Mouse (Mus musculus) kidney, postnatal 36 days (tissue): Measurements from ENCODE around the gene Eml1.

Source experiments
- DNase-seq, 2 experiments: peaks; one replicate each; pipeline ENCODE4 v3.0.0; 2021 to 2022; ENCODE audit warnings: mixed read lengths in 2 of 2

Gene Eml1

GRCm38 (mm10) chr12:108422858-108423631, 52.3 kb downstream of the Eml1 start:
- DNase-seq, result peak; percentile 89 to 95

GRCm38 (mm10) chr12:108430964-108431363, 60.2 kb downstream of the Eml1 start:
- no peak for DNase-seq

- no peak for DNase-seq
Observed at GRCm38 (mm10) chr12:108431714-108432113, 61.0 kb downstream of the Eml1 start.

GRCm38 (mm10) chr12:108432578-108432977, 61.8 kb downstream of the Eml1 start:
- DNase-seq, result no peak

GRCm38 (mm10) chr12:108433030-108433429, 62.3 kb downstream of the Eml1 start:
- DNase-seq, result no peak

GRCm38 (mm10) chr12:108433498-108433897, 62.7 kb downstream of the Eml1 start:
- DNase-seq, result no peak

GRCm38 (mm10) chr12:108435444-108436015, 64.8 kb downstream of the Eml1 start:
- no peak for DNase-seq

- no peak for DNase-seq
Observed at GRCm38 (mm10) chr12:108436029-108436923, 65.5 kb downstream of the Eml1 start.

- no peak for DNase-seq
Observed at GRCm38 (mm10) chr12:108437446-108437845, 66.7 kb downstream of the Eml1 start.

- peak; percentile 34 to 39 for DNase-seq
Observed at GRCm38 (mm10) chr12:108443271-108443670, 72.5 kb downstream of the Eml1 start.

GRCm38 (mm10) chr12:108443708-108444107, 73.0 kb downstream of the Eml1 start:
- DNase-seq, result no peak

- DNase-seq, result no peak
Observed at GRCm38 (mm10) chr12:108444166-108445115, 73.7 kb downstream of the Eml1 start.

- DNase-seq, result no peak
Observed at GRCm38 (mm10) chr12:108446721-108447120, 76.0 kb downstream of the Eml1 start.

GRCm38 (mm10) chr12:108448396-108448795, 77.6 kb downstream of the Eml1 start:
- DNase-seq, result no peak

- peak; percentile 38 to 59 for DNase-seq
Observed at GRCm38 (mm10) chr12:108449935-108450334, 79.2 kb downstream of the Eml1 start.

GRCm38 (mm10) chr12:108450546-108450945, 79.8 kb downstream of the Eml1 start:
- no peak for DNase-seq

- no peak for DNase-seq
Observed at GRCm38 (mm10) chr12:108452151-108452874, 81.6 kb downstream of the Eml1 start.

GRCm38 (mm10) chr12:108453561-108454044, 82.8 kb downstream of the Eml1 start:
- no peak for DNase-seq

GRCm38 (mm10) chr12:108455004-108455403, 84.2 kb downstream of the Eml1 start:
- DNase-seq, result no peak

- DNase-seq, result no peak
Observed at GRCm38 (mm10) chr12:108472898-108473297, 102.1 kb downstream of the Eml1 start.

GRCm38 (mm10) chr12:108474440-108474839, 103.7 kb downstream of the Eml1 start:
- DNase-seq, result no peak
